8 mouse cellular contexts compared by ENCODE assay signal in genomic region chr6:128798772-128799143, GRCm38 (mm10). TPM values are rescaled to one million over a fixed set of nuclear protein-coding genes. Genes with fewer than 3 reads are reported as not detected.
A peak's percentile ranks its signal among the peaks of the same experiment; 100 is the strongest.
DNase-seq lines count a peak whose midpoint lies in the region; ATAC-seq lines count a peak whose summit lies in the region.
"Not testable (repeated sequence)": the region's sequence is repeated elsewhere in the genome, so short reads cannot be mapped to it uniquely, and the experiment has no call there.

No protein-coding gene starts in this region.

- H3K4me2 ChIP-seq in hindbrain, embryonic 14.5 days (replicated peaks), result peak overlapping the region; percentile 71

- peak overlapping the region; percentile 82 for H3K9ac ChIP-seq in hindbrain, embryonic 14.5 days

- DNase-seq in Muller cell, postnatal 12 days (ENCODE audit: inconsistent ontology term), result peak; percentile 88
- peak; percentile 75 to 83 for DNase-seq in cerebellum, postnatal 36 days
- peak; percentile 74 to 84 for DNase-seq in frontal cortex, postnatal 25 days (ENCODE audit: low spot score in 2 of 2)
- peak; percentile 96 for DNase-seq in hindbrain, embryonic 14.5 days (ENCODE audit: low spot score)
- peak; percentile 77 to 80 for DNase-seq in layer of hippocampus, postnatal 25 days (ENCODE audit: extremely low spot score in 1 of 2, low spot score in 1 of 2)
- DNase-seq in lung, postnatal 10 days, result peak; percentile 85
- peak; percentile 74 for DNase-seq in ovary, postnatal 14 days (ENCODE audit: low spot score)
- DNase-seq in thymus, postnatal 10 days (ENCODE audit: low spot score in 2 of 2), result peak; percentile 52 to 65

- H3K27me3 ChIP-seq in hindbrain, embryonic 14.5 days (ENCODE audit: control insufficient read depth, insufficient read depth, low read length), result not testable (repeated sequence)

- not testable (repeated sequence) for H3K36me3 ChIP-seq in hindbrain, embryonic 14.5 days (replicated peaks; ENCODE audit: control insufficient read depth, insufficient read depth)

- H3K27ac ChIP-seq in hindbrain, embryonic 14.5 days, result peak overlapping the region; percentile 91

- H3K4me1 ChIP-seq in hindbrain, embryonic 14.5 days (replicated peaks; ENCODE audit: control insufficient read depth, insufficient read depth, low read length), result not testable (repeated sequence)

- peak; percentile 49 for ATAC-seq in hindbrain, embryonic 14.5 days (ENCODE audit: low FRiP score)

- not testable (repeated sequence) for H3K9me3 ChIP-seq in hindbrain, embryonic 14.5 days (ENCODE audit: control insufficient read depth, low read length)

- under 1% methylated on average over 20 of the region's 20 CpGs for WGBS in hindbrain, embryonic 14.5 days

- H3K4me3 ChIP-seq in hindbrain, embryonic 14.5 days (replicated peaks; ENCODE audit: low read length), result peak overlapping the region; percentile 60

RNA-seq across cellular contexts. Expression of gene Klrb1c, which starts 9.7 kb away (rescaled TPM):
- polyA plus RNA-seq in hindbrain, embryonic 14.5 days (2014; fragmentation: Nextera tagmentation; extraction: Ambion mirVana), result 0.23 TPM in 1 of 2 replicates, not detected in the other
- not detected for total RNA-seq in layer of hippocampus, postnatal 25 days (2021)

RNA-seq across cellular contexts. Expression of gene Gm44511, which starts 27.4 kb away (rescaled TPM):
- not detected in 2 replicates for polyA plus RNA-seq in hindbrain, embryonic 14.5 days (2014; fragmentation: Nextera tagmentation; extraction: Ambion mirVana)
- total RNA-seq in layer of hippocampus, postnatal 25 days (2021), result not detected

RNA-seq across cellular contexts. Expression of gene Klrb1b, which starts 27.4 kb away (rescaled TPM):
- not detected in 2 replicates for polyA plus RNA-seq in hindbrain, embryonic 14.5 days (2014; fragmentation: Nextera tagmentation; extraction: Ambion mirVana)
- not detected for total RNA-seq in layer of hippocampus, postnatal 25 days (2021)

Comparison
In these comparisons a context has a peak if more than half of its experiments do, and no peak if none do; other contexts are left out.
1. Peak in every context shown above with its lines: DNase-seq, ATAC-seq, H3K4me3 ChIP-seq and H3K27ac ChIP-seq.